Mouse (Mus musculus) central nervous system, embryonic 18 days (tissue): Measurements from ENCODE around the gene Tmem132d. TPM values are rescaled to one million over a fixed set of nuclear protein-coding genes. Genes with fewer than 3 reads are reported as not detected.

Source experiments
- polyA plus RNA-seq: library from polyadenylated mRNA; depleted of rRNA; stranded (reverse); fragments of >200 nt; gene quantifications from 2 replicates; pipeline ENCODE4 v1.2.3, GENCODE M21; 2012; rRNA removed

Tmem132d gene
- 4.4 and 4.8 TPM in 2 replicates for polyA plus RNA-seq

GRCm38 (mm10) chr5:128432916-128433315 is at the start of gene Tmem132d:
Tmem132d (minus strand) TSS chr5:128433077.

Other genes with a start within 250 kb of the Tmem132d start
- 3.2 and 5.3 TPM in 2 replicates for gene Fzd10, start 167.8 kb upstream of the Tmem132d start, polyA plus RNA-seq